Mouse (Mus musculus): ENCODE results near the gene Fam57a. TPM values are rescaled to one million over a fixed set of nuclear protein-coding genes. Genes with fewer than 3 reads are reported as not detected.

Fam57a gene
- polyA plus RNA-seq, 1 experiment: 4.9 TPM

DNA sequence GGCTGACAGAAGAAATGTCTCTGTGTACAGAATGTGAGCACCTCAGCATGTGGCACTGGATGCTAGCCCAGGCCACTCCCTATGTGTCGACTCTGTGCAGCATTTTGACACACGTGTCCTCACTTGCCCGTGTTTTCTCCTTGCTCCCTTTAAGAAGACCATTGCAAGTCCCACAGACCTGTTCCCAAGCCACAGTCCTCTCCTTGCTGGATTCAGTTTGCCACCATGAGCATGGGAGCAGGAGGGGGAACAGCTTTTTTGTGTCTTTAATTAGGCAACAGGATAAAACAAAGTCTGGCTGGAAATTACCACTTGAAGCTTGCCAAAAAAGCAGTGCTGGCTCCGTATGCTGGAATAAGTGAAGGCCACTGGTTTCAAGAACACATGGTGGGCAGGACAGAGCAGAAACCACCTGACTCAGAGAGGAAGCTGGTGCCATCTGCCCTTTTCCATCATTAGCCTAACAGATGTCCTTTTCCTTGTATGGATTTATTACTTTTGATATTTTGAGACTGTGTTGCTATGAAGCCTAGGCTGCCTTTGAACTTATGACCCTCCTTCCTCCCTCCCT, 76.0 kb downstream of the Fam57a start:
- TF ChIP-seq GATA1 (IDR thresholded peaks at IDR 0.05; ENCODE audit: low read length): no peak

GRCm38 (mm10) chr11:76256129-76256528, 76.7 kb downstream of the Fam57a start:
- TF ChIP-seq GATA1 (IDR thresholded peaks at IDR 0.05; ENCODE audit: low read length): no peak

GRCm38 (mm10) chr11:76257386-76257785, 77.9 kb downstream of the Fam57a start:
- no peak for TF ChIP-seq GATA1 (IDR thresholded peaks at IDR 0.05; ENCODE audit: low read length)

DNA sequence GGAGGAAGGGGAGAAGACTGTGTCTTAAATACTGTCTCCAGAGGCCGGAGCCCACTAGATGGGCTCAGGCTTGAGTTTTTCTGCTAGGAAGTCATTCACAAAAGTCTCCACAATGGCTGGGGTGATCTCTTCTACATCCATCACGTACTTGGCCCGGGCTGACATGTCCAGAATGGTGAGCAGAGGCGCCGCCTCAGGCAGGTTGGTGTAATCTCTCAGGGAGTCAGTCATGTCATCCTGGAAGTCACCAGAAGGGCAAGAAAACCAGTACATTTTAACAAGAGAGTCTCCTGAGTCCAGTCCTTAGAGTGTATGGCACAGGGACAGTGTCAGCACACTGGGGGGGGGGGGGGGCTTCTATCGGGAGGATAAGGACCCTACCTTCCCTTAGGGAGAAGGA, 79.0 kb downstream of the Fam57a start:
- TF ChIP-seq GATA1 (IDR thresholded peaks at IDR 0.05; ENCODE audit: low read length): no peak

DNA sequence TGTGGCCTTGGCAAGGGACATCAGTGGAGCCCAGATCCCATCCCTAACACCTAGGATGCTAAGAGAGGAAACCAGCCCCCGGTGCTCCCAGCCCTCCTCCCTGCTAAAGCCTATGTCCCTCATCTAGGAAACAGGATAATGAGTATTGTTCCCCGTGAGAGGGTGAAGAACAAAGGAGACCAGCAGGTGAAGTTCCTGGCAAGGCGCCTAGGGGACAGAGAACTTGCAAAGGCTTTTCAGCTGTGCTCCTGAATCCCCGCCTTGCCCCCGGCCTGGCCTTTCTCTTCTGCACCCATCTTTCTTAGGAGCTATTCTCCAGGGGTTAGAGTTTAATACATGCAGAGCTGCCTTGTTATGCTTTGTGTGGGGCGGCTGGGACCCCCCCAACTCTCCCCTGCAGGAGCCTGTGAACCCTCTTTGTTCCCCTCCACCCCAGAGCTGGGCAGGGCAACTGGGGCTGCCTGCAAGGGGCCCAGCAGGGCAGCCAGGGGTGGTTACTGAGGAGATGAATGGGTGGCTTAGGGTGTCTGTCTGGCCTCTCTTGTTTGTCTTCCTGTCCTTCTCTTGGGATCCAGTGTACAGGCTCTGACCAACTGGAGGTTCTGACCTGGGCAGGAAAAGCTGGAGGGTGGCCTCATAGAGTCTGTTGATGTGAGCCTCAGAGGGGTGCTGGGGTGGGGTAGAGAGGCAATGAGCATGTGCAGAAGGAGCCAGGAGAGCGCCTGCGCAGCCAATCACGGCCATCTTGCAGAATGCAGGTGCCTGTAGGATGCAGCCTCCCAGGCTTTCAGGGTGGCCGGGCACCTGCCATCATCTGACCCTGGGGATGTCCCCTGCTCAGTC, 81.0 kb downstream of the Fam57a start:
- TF ChIP-seq GATA1 (IDR thresholded peaks at IDR 0.05; ENCODE audit: low read length): no peak

GRCm38 (mm10) chr11:76261224-76261623, 81.8 kb downstream of the Fam57a start:
- TF ChIP-seq GATA1 (IDR thresholded peaks at IDR 0.05; ENCODE audit: low read length): no peak

- no peak for TF ChIP-seq GATA1 (IDR thresholded peaks at IDR 0.05; ENCODE audit: low read length)
Measured at GRCm38 (mm10) chr11:76262611-76263351, 83.3 kb downstream of the Fam57a start.

Other genes starting within 250 kb of the Fam57a start
- gene Rph3al, start 241.2 kb upstream of the Fam57a start, polyA plus RNA-seq (2012): not detected in 2 replicates
- not detected in 2 replicates for gene 1700016K19Rik, start 179.8 kb upstream of the Fam57a start, polyA plus RNA-seq (2012)
- gene Rflnb, start 151.9 kb upstream of the Fam57a start, polyA plus RNA-seq (2012): not detected in 2 replicates
- 21.0 and 29.5 TPM in 2 replicates for gene Vps53, start within 50 bp of the Fam57a start, polyA plus RNA-seq (2012)
- gene Dbil5, start 37.9 kb downstream of the Fam57a start, polyA plus RNA-seq (2012): 0.30 TPM in 1 of 2 replicates, not detected in the other
- 5.2 and 5.7 TPM in 2 replicates for gene Gemin4, start 38.0 kb downstream of the Fam57a start, polyA plus RNA-seq (2012)
- gene Mrm3, start 64.0 kb downstream of the Fam57a start, polyA plus RNA-seq (2012): 15.0 and 21.2 TPM in 2 replicates
- 1.2 and 2.9 TPM in 2 replicates for gene Glod4, start 64.1 kb downstream of the Fam57a start, polyA plus RNA-seq (2012)
- gene Nxn, start 219.5 kb downstream of the Fam57a start, polyA plus RNA-seq (2012): 4.6 and 4.8 TPM in 2 replicates
- 25.8 and 32.2 TPM in 2 replicates for gene Timm22, start 227.3 kb downstream of the Fam57a start, polyA plus RNA-seq (2012)

Measured in G1E-ER4 (cell line).